Mouse (Mus musculus) kidney, postnatal 0 days (tissue): ENCODE measurements around the gene Commd7. TPM values are rescaled to one million over a fixed set of nuclear protein-coding genes. Genes with fewer than 3 reads are reported as not detected.
A peak's percentile ranks its signal among the peaks of the same experiment; 100 is the strongest.
"Not testable (repeated sequence)": the region's sequence is repeated elsewhere in the genome, so short reads cannot be mapped to it uniquely, and the experiment has no call there.

ENCODE experiments used
- ATAC-seq: fragments of 200-750 bp; cut with Nextera tagmentation; replicated peaks from 2 replicates; pipeline ENCODE4 v1.8.0; 2017; ENCODE audit warnings: low read depth, moderate number of reproducible peaks, moderate TSS enrichment, moderate library complexity; ENCODE audit not compliant: low FRiP score
- DNase-seq: peaks from one replicate; pipeline ENCODE4 v3.0.0-alpha.2; 2016; ENCODE audit warnings: low spot score
- H3K27ac ChIP-seq: fragments of 300-500 bp; sonication (generic); 2 replicates; pipeline ENCODE4 v1.5.1; 2014; ENCODE audit warnings: mild to moderate bottlenecking
- H3K27me3 ChIP-seq: fragments of 300-500 bp; sonication (generic); 2 replicates; pipeline ENCODE4 v1.6.1; 2014; ENCODE audit warnings: low read length, mixed read lengths; ENCODE audit not compliant: insufficient read depth
- H3K36me3 ChIP-seq: fragments of 300-500 bp; sonication (generic); 2 replicates; pipeline ENCODE4 v1.6.1; 2014; ENCODE audit warnings: low read length, mixed read lengths; ENCODE audit not compliant: insufficient read depth
- H3K4me1 ChIP-seq: fragments of 300-500 bp; sonication (generic); replicated peaks from 2 replicates; pipeline ENCODE4 v1.6.1; 2014; ENCODE audit warnings: antibody characterized with exemption, low read length, mixed read lengths; ENCODE audit not compliant: insufficient read depth
- H3K4me2 ChIP-seq: fragments of 300-500 bp; sonication (generic); 2 replicates; pipeline ENCODE4 v1.6.1; 2014; ENCODE audit warnings: mild to moderate bottlenecking, low read length, moderate library complexity, mixed read lengths
- H3K4me3 ChIP-seq: fragments of 300-500 bp; sonication (generic); replicated peaks from 2 replicates; pipeline ENCODE4 v1.5.1; 2014; ENCODE audit warnings: low read depth, low read length
- H3K9ac ChIP-seq: fragments of 300-500 bp; sonication (generic); 2 replicates; pipeline ENCODE4 v1.6.1; 2014; ENCODE audit warnings: low read depth, low read length
- H3K9me3 ChIP-seq: fragments of 300-500 bp; sonication (generic); replicated peaks from 2 replicates; pipeline ENCODE4 v1.6.1; 2016; ENCODE audit warnings: low read length, inconsistent platforms, mixed read lengths
- CTCF ChIP-seq: IDR thresholded peaks from 2 replicates; pipeline ENCODE4 v1.5.1; 2016; ENCODE audit warnings: antibody characterized with exemption, low read depth, mild to moderate bottlenecking, moderate library complexity
- WGBS: fragments of 180-500 bp; shearing (Covaris S2); extraction: QIAGEN DNeasy Blood & Tissue Kit; methylation state at CpG from one replicate; pipeline ENCODE4 v1.1.7; 2014; 5-methylcytosine and 5-hydroxymethylcytosine counted together
- polyA plus RNA-seq: library from polyadenylated mRNA; unstranded; fragments of >200 nt; fragmentation: Nextera tagmentation; extraction: Ambion mirVana; gene quantifications from 2 replicates; pipeline ENCODE4 v1.2.1, GENCODE M21; 2015

Gene Commd7
- polyA plus RNA-seq, 1 experiment from 2014 or later = 78.8 TPM

DNA sequence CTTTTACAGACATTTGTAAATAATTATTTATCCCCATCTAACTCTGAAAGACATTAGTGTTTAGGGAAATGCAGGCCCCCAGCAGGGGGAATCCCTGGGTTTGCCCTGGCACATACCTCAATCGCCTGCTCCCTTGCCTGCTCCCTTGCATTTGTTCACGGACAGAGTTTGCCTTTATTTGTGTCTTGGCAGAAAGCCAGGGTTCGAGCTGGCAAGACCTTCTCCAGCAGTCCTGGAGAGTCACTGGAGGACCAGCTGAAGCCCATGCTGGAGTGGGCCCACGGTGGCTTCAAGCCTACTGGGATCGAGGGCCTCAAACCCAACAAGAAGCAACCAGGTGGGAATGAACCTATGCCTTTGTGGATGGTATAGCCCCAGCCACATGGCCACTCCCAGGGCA, 37.5 kb upstream of the Commd7 start:
- no peak overlapping the region for H3K27ac ChIP-seq
- no peak for TF ChIP-seq CTCF
- H3K27me3 ChIP-seq = no peaks in the 10 kb centered on the region
- DNase-seq = no peak
- H3K9me3 ChIP-seq = no peaks in the 10 kb centered on the region
- no peak overlapping the region for H3K9ac ChIP-seq
- no peak overlapping the region for H3K4me2 ChIP-seq
- no peaks in the 10 kb centered on the region for H3K36me3 ChIP-seq
- no peak overlapping the region for H3K4me3 ChIP-seq
- ATAC-seq = no peak
- H3K4me1 ChIP-seq = no peaks in the 10 kb centered on the region
- WGBS = 69% methylated on average over 5 of the region's 5 CpGs

DNA sequence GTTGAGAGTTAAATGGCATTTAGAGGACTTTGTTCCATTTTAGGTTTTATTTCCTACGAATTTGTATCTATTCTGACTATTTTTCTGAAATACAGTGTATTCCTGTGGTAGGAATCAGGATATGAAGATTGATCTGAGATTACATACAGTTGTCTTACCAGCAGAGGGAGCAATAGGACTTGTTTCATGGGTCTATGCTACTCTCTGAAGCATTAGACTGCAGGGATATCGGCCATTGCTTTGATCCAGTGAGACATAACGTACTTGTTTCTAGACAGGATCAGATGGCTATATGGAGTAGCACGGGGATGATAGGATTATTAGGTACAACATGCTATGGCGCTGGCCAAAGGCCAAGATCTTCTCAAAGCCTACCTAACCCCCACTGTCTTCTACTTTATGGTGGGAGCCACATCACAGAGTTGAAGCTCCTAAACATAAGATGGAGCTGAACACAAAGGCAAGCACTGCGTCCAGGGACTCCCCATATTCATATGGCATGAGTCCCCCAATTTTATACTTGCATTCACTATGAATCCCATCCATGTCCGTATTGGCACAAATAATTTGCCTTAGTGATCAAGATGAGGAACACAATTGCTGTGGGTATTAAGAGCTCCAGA, 36.3 kb upstream of the Commd7 start:
- WGBS = 61% methylated on average over 7 of the region's 7 CpGs

GRCm38 (mm10) chr2:153665401-153665800, 32.8 kb upstream of the Commd7 start:
- no peak for DNase-seq
- no peak for TF ChIP-seq CTCF

More for the DNA sequence above, 36.3 kb upstream of the Commd7 start:
- ATAC-seq = no peak
- no peaks in the 10 kb centered on the region for H3K4me1 ChIP-seq
- no peak overlapping the region for H3K9ac ChIP-seq
- no peaks in the 10 kb centered on the region for H3K36me3 ChIP-seq
- H3K27me3 ChIP-seq = no peaks in the 10 kb centered on the region
- no peak overlapping the region for H3K4me3 ChIP-seq
- peak; percentile 88 for DNase-seq
- TF ChIP-seq CTCF = peak; percentile 87
- no peak overlapping the region for H3K4me2 ChIP-seq
- H3K27ac ChIP-seq = no peak overlapping the region
- H3K9me3 ChIP-seq = no peaks in the 10 kb centered on the region

GRCm38 (mm10) chr2:153660616-153661015, 28.0 kb upstream of the Commd7 start:
- TF ChIP-seq CTCF = no peak
- Histone ChIP-seq H3K9me3 (no peaks in the 10 kb centered on the region), H3K4me1 (no peaks in the 10 kb centered on the region), H3K4me3 (no peak overlapping the region), H3K9ac (no peak overlapping the region), H3K4me2 (no peak overlapping the region), H3K27me3 (no peaks in the 10 kb centered on the region), H3K27ac (no peak overlapping the region), H3K36me3 (peaks cover 8% of the 10 kb centered on the region; the same call in 1 of the 2 replicates)
- 70% methylated on average over 3 of the region's 3 CpGs for WGBS
- no peak for ATAC-seq
- no peak for DNase-seq

More at GRCm38 (mm10) chr2:153665401-153665800, 32.8 kb upstream of the Commd7 start:
- no peak overlapping the region for H3K9ac ChIP-seq
- no peak overlapping the region for H3K27ac ChIP-seq
- no peaks in the 10 kb centered on the region for H3K9me3 ChIP-seq
- H3K36me3 ChIP-seq = peaks cover 8% of the 10 kb centered on the region; the same call in 1 of the 2 replicates
- no peak for ATAC-seq
- H3K27me3 ChIP-seq = no peaks in the 10 kb centered on the region
- H3K4me3 ChIP-seq = no peak overlapping the region
- H3K4me1 ChIP-seq = no peaks in the 10 kb centered on the region
- H3K4me2 ChIP-seq = no peak overlapping the region
- 74% methylated on average over 7 of the region's 7 CpGs for WGBS

GRCm38 (mm10) chr2:153657659-153658058, 25.1 kb upstream of the Commd7 start:
- H3K9ac ChIP-seq, H3K4me3 ChIP-seq, H3K4me1 ChIP-seq, H3K27ac ChIP-seq, H3K36me3 ChIP-seq, DNase-seq, H3K27me3 ChIP-seq, H3K4me2 ChIP-seq, H3K9me3 ChIP-seq: not testable (repeated sequence)
- WGBS = 57% methylated on average over 6 of the region's 8 CpGs
- peak; percentile 71 for ATAC-seq

- H3K9me3 ChIP-seq = no peaks in the 10 kb centered on the region
- no peak overlapping the region for H3K4me3 ChIP-seq
- ATAC-seq = no peak
- 73% methylated on average over 3 of the region's 3 CpGs for WGBS
- H3K4me1 ChIP-seq = peaks cover 3% of the 10 kb centered on the region; the same call in 1 of the 2 replicates
- no peak for TF ChIP-seq CTCF
- H3K9ac ChIP-seq = no peak overlapping the region
- no peaks in the 10 kb centered on the region for H3K27me3 ChIP-seq
- no peak for DNase-seq
- no peaks in the 10 kb centered on the region for H3K36me3 ChIP-seq
- no peak overlapping the region for H3K27ac ChIP-seq
- H3K4me2 ChIP-seq = no peak overlapping the region
Observed at GRCm38 (mm10) chr2:153651681-153652080, 19.1 kb upstream of the Commd7 start.
